Mouse (Mus musculus) midbrain, embryonic 12.5 days (tissue): ENCODE measurements around the gene Coq10a. TPM values are rescaled to one million over a fixed set of nuclear protein-coding genes. Genes with fewer than 3 reads are reported as not detected.
A peak's percentile ranks its signal among the peaks of the same experiment; 100 is the strongest.
"Not testable (repeated sequence)": the region's sequence is repeated elsewhere in the genome, so short reads cannot be mapped to it uniquely, and the experiment has no call there.

ENCODE experiments used
- ATAC-seq: fragments of 200-750 bp; cut with Nextera tagmentation; 2 replicates; pipeline ENCODE4 v1.8.0; 2017; ENCODE audit warnings: low read depth, moderate TSS enrichment, moderate library complexity; ENCODE audit not compliant: low FRiP score
- H3K27ac ChIP-seq: fragments of 300-500 bp; sonication (generic); replicated peaks from 2 replicates; pipeline ENCODE4 v1.5.1; 2016; ENCODE audit warnings: mild to moderate bottlenecking
- H3K27me3 ChIP-seq: fragments of 300-500 bp; sonication (generic); 2 replicates; pipeline ENCODE4 v1.6.1; 2016; ENCODE audit warnings: mild to moderate bottlenecking
- H3K36me3 ChIP-seq: fragments of 300-500 bp; sonication (generic); 2 replicates; pipeline ENCODE4 v1.6.1; 2016
- H3K4me1 ChIP-seq: fragments of 300-500 bp; sonication (generic); 2 replicates; pipeline ENCODE4 v1.6.1; 2016
- H3K4me2 ChIP-seq: fragments of 300-500 bp; sonication (generic); replicated peaks from 2 replicates; pipeline ENCODE4 v1.6.1; 2016; ENCODE audit warnings: mild to moderate bottlenecking, moderate library complexity
- H3K4me3 ChIP-seq: fragments of 300-500 bp; sonication (generic); 2 replicates; pipeline ENCODE4 v1.5.1; 2016; ENCODE audit warnings: mild to moderate bottlenecking
- H3K9ac ChIP-seq: fragments of 300-500 bp; sonication (generic); replicated peaks from 2 replicates; pipeline ENCODE4 v1.6.1; 2016; ENCODE audit warnings: mild to moderate bottlenecking, moderate library complexity
- H3K9me3 ChIP-seq: fragments of 300-500 bp; sonication (generic); 2 replicates; pipeline ENCODE4 v1.6.1; 2016; ENCODE audit warnings: mild to moderate bottlenecking
- WGBS: fragments of 180-500 bp; shearing (Covaris S2); methylation state at CpG from one replicate; pipeline ENCODE4 v1.1.7; 2016; 5-methylcytosine and 5-hydroxymethylcytosine counted together
- polyA plus RNA-seq: library from polyadenylated mRNA; unstranded; fragments of >200 nt; fragmentation: Nextera tagmentation; extraction: Ambion mirVana; gene quantifications from 2 replicates; pipeline ENCODE4 v1.2.1, GENCODE M21; 2016

Coq10a gene
- polyA plus RNA-seq, 1 experiment from 2014 or later, result 28.6 TPM

GRCm38 (mm10) chr10:128338415-128338814, 30.4 kb downstream of the Coq10a start:
- Histone ChIP-seq H3K27me3 (no peaks in the 10 kb centered on the region), H3K36me3 (peaks cover 5% of the 10 kb centered on the region), H3K9ac (peak overlapping the region; percentile 90), H3K4me2 (peak overlapping the region; percentile 91), H3K27ac (peak overlapping the region; percentile 89), H3K9me3 (no peaks in the 10 kb centered on the region), H3K4me3 (peak overlapping the region; percentile 90), H3K4me1 (peaks cover 19% of the 10 kb centered on the region)
- ATAC-seq, result no peak
- 30% methylated on average over 5 of the region's 5 CpGs for WGBS

DNA sequence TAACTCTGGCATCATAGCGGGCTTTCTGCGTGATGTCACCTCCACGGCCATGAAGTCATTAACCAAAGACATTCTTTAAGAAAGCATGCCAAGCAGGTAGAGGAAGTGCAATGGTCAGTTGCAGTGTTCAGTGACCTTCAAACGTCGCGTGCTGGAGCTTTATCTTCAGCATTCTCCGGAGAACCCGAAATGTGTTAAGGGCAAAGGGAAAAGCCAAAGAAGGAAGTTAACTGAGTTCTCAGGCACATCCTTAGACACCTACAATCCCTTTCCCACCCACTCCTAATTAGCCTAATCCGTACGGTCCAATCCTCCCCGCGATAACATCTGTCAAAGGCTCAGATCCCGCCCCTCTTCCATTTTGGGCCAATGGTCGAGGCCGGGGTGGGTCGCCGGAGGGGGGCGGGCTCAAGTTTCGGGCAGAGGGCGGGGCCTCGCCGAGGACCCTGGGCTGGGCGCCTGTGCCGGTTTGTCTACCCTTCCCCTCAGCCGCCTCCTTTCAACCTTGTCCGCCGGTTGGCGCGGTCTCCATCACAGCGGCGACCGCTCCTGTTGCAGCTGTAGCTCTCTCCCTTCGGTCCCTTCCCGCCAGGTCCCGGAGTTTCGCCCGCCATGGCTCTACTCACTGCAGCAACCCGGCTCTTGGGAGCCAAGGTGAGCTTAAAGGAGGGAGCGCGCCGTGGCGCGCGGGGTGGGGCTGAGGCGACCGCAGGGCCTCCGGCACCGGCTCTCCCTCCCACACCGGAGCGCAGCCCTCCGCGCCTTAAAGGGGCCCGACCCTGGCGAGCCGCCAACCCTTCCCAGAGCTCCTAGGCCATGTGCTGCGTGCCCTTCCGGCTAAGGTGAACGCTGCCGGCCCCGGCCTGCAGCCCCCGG, 31.3 kb downstream of the Coq10a start, which contains the start of gene Cs:
TSS of gene Cs (plus strand) at position 429 of the 876 bp plus-strand sequence.
- no peaks in the 10 kb centered on the region for H3K9me3 ChIP-seq
- H3K4me1 ChIP-seq, result peaks cover 19% of the 10 kb centered on the region
- no peaks in the 10 kb centered on the region for H3K27me3 ChIP-seq
- H3K4me3 ChIP-seq, result peak within 1 kb of the TSS; percentile 90
- ATAC-seq, result peak; percentile 99
- H3K4me2 ChIP-seq, result peak within 1 kb of the TSS; percentile 91
- H3K36me3 ChIP-seq, result peaks cover 5% of the 10 kb centered on the region
- peak within 1 kb of the TSS; percentile 89 for H3K27ac ChIP-seq
- peak within 1 kb of the TSS; percentile 90 for H3K9ac ChIP-seq
- WGBS, result 1% methylated on average over 61 of the region's 61 CpGs

DNA sequence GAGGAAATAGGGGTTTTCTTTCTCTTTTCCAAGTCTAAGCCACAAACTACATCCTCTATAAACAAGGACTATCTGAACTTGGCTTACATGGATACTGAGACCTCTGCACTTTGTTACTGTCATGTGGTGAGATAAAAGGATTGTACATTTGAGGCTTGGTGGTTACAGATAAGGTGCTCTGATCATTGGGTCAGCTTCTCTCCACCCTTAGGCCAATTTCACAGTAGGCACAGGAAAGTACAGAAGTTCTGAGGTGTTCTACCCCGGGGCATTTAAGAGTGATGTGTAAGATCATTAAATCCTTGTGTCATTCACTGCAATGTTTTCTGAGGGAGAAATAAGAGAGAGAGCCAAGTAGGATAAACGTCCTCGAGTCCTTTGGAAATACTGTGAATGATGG, 32.2 kb downstream of the Coq10a start:
- Histone ChIP-seq H3K4me3 (peak overlapping the region; percentile 90; the same call in 1 of the 2 replicates), H3K27ac (no peak overlapping the region), H3K9ac (peak overlapping the region; percentile 29; the same call in 1 of the 2 replicates), H3K27me3 (no peaks in the 10 kb centered on the region), H3K36me3 (peaks cover 5% of the 10 kb centered on the region), H3K9me3 (no peaks in the 10 kb centered on the region), H3K4me2 (peak overlapping the region; percentile 91), H3K4me1 (peaks cover 19% of the 10 kb centered on the region)
- WGBS, result 90% methylated on average over 3 of the region's 3 CpGs
- ATAC-seq, result no peak

GRCm38 (mm10) chr10:128336195-128336594, 32.6 kb downstream of the Coq10a start:
- Histone ChIP-seq H3K4me2 (no peak overlapping the region), H3K4me1 (peaks cover 19% of the 10 kb centered on the region), H3K27me3 (no peaks in the 10 kb centered on the region), H3K9me3 (no peaks in the 10 kb centered on the region), H3K9ac (no peak overlapping the region), H3K27ac (no peak overlapping the region), H3K36me3 (peaks cover 3% of the 10 kb centered on the region), H3K4me3 (no peak overlapping the region)
- WGBS, result 97% methylated on average over 3 of the region's 3 CpGs
- ATAC-seq, result no peak

GRCm38 (mm10) chr10:128335582-128335981, 33.2 kb downstream of the Coq10a start:
- Histone ChIP-seq H3K9ac (no peak overlapping the region), H3K9me3 (no peaks in the 10 kb centered on the region), H3K4me1 (peaks cover 19% of the 10 kb centered on the region), H3K4me2 (no peak overlapping the region), H3K27me3 (no peaks in the 10 kb centered on the region), H3K27ac (no peak overlapping the region), H3K36me3 (no peaks in the 10 kb centered on the region), H3K4me3 (no peak overlapping the region)
- WGBS, result 3% methylated on average over 4 of the region's 4 CpGs
- ATAC-seq, result no peak

DNA sequence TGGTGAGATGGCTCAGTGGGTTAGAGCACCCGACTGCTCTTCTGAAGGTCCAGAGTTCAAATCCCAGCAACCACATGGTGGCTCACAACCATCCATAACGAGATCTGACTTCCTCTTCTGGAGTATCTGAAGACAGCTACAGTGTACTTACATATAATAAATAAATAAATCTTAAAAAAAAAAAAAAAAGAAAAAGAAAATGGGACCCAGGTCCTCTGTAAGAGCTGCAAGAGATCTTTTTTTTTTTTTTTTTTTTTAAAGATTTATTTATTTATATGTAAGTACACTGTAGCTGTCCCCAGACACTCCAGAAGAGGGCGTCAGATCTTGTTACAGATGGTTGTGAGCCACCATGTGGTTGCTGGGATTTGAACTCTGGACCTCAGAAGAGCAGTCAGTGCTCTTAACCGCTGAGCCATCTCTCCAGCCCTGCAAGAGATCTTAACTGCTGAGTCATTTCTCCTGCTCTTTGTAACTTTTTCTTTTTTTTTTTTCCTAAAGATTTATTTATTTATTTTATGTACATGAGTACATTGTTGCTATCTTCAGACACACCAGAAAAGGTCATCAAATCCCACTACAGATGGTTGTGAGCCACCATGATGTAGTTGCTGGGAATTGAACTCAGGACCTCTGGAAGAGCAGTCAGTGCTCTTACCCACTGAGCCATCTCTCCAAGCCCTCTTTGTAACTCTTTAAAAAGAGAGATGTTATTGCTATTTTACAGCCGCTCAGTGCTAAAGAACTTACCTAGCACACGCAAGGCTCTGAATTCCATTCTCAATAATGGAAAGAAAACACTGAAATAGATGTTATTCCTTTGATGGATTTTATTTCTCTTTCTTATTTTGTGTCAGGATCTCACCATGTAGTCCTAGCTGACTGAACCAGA, 36.2 kb downstream of the Coq10a start:
- H3K9me3 ChIP-seq, H3K4me1 ChIP-seq, H3K4me3 ChIP-seq, H3K27me3 ChIP-seq, H3K4me2 ChIP-seq, H3K9ac ChIP-seq, ATAC-seq, H3K27ac ChIP-seq: not testable (repeated sequence)
- WGBS, result 79% methylated on average over 6 of the region's 6 CpGs
- H3K36me3 ChIP-seq, result peaks cover 16% of the 10 kb centered on the region

DNA sequence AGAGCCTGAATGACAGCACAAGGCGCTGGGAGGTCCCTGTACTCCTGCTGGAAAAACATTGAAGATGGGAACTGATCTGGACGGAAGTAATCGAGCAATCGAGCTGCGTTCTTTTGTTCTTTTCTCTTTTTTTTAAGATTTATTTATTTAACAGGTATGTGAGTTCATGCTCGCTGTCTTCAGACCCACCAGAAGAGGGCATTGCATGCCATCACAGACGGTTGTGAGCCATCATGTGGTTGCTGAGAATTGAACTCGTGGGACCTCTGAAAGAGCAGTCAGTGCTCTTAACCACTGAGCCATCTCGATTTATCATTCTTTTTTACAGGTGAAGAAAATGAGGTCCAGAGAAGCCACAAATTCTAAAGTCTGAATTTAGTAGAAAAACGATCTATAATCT, 41.2 kb downstream of the Coq10a start:
- Histone ChIP-seq H3K27ac (no peak overlapping the region), H3K9ac (no peak overlapping the region), H3K36me3 (peaks cover 41% of the 10 kb centered on the region), H3K4me2 (no peak overlapping the region), H3K4me3 (no peak overlapping the region), H3K9me3 (no peaks in the 10 kb centered on the region), H3K27me3 (no peaks in the 10 kb centered on the region), H3K4me1 (peaks cover 15% of the 10 kb centered on the region)
- 92% methylated on average over 10 of the region's 10 CpGs for WGBS
- no peak for ATAC-seq

DNA sequence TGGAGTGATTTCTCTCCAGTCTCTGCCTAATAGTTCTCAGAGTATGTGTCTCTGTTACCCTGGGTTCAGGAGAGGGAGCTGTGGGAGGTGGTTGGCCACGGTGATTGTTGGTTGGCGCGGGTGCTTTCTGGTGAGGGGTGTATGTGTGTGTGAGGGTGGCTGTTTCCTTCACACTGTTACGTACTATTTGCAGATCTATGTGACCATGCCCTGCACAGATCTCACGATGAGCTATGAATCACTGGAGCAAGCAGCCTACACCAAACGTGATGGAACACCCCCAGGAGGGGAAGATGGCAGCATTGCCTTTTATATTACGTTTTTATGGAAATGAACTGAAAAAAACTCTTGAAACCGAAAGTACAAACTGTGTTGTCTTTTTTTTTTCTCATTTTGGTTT, 42.0 kb downstream of the Coq10a start:
- 94% methylated on average over 8 of the region's 8 CpGs for WGBS
- Histone ChIP-seq H3K36me3 (peaks cover 41% of the 10 kb centered on the region), H3K4me3 (no peak overlapping the region)

DNA sequence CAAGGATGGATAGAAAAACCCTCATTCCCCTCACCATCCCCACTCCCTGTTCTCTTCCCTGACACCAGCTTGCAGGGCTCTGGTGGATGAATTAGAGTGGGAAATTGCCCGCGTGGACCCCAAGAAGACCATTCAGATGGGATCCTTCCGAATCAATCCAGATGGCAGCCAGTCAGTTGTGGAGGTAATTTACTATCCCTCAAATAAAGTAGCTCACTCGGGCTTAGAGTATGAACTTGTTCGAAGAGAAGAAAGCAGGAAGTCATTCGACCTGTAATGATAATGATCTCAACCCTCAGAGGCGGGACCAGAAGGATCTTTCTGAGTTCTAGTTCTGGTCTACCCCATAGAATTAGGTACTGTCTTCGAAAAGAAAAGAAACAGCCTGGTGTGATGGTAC, 45.3 kb downstream of the Coq10a start:
- ATAC-seq, result no peak
- Histone ChIP-seq H3K9me3 (no peaks in the 10 kb centered on the region), H3K27ac (0 out of 2 replicates have a peak overlapping the region, but pooled peaks have one; percentile 94), H3K4me1 (peaks cover 19% of the 10 kb centered on the region), H3K4me3 (peak overlapping the region; percentile 88), H3K4me2 (peak overlapping the region; percentile 86), H3K36me3 (peaks cover 57% of the 10 kb centered on the region), H3K27me3 (no peaks in the 10 kb centered on the region), H3K9ac (peak overlapping the region; percentile 96)
- WGBS, result 85% methylated on average over 8 of the region's 8 CpGs

More for the DNA sequence above, 42.0 kb downstream of the Coq10a start:
- Histone ChIP-seq H3K4me2 (no peak overlapping the region), H3K27me3 (no peaks in the 10 kb centered on the region), H3K27ac (no peak overlapping the region), H3K4me1 (peaks cover 15% of the 10 kb centered on the region), H3K9ac (no peak overlapping the region), H3K9me3 (no peaks in the 10 kb centered on the region)
- ATAC-seq, result no peak

DNA sequence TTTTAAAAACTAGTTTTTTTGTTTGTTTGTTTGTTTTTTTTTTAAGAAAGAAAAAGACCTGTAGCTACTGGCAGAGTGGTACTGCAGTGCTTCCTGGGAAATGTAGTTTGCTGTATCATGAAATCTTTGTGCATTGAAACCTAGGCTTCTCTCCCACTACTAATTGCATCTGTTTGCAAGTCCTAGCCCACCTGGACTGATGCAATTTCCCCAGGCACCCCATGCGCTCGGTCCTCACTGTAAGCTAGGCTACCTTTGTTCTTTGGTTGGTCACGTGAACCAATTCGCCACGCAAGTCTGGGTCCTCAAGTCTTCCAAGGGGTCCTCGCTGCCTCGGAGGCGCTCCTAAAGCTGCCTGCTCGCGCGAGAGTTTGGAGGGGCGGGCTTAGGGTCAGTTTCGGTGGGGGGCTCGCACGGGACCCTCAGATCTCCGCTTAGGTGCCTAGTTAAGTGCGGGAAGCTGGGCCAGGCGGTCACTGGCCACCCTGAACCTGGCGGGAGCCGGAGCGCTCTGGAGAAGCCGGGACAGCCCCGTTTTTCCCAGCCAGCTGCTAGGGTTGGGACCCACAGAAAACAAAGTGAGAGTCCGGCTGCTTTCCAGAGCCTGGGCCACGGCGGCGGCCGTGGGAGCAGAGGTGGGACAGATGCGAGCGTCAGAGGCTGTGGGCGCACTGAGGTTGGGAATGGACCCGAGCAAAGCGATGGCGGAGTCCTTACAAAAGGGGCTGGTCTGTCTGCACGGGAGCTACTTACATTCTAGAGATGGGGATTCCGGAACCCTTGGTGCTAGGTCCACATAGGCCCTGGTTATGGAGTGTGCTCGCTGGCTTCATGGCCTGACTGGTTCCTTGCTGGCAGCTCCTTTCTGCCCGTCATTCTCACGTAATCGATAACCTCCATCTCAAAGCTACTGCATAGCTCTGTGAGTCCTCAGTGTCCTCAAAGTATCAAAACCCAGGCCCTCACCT, 46.4 kb downstream of the Coq10a start, which contains the start of gene Cnpy2:
TSS of gene Cnpy2 (plus strand) at position 319 of the 968 bp plus-strand sequence.
- Histone ChIP-seq H3K27me3 (no peaks in the 10 kb centered on the region), H3K4me1 (peaks cover 19% of the 10 kb centered on the region), H3K36me3 (peaks cover 59% of the 10 kb centered on the region), H3K4me2 (peak within 1 kb of the TSS; percentile 86), H3K4me3 (peak within 1 kb of the TSS; percentile 88), H3K9ac (peak within 1 kb of the TSS; percentile 96), H3K27ac (peak within 1 kb of the TSS; percentile 94), H3K9me3 (no peaks in the 10 kb centered on the region)
- ATAC-seq, result peak; percentile 97
- under 1% methylated on average over 40 of the region's 40 CpGs for WGBS

DNA sequence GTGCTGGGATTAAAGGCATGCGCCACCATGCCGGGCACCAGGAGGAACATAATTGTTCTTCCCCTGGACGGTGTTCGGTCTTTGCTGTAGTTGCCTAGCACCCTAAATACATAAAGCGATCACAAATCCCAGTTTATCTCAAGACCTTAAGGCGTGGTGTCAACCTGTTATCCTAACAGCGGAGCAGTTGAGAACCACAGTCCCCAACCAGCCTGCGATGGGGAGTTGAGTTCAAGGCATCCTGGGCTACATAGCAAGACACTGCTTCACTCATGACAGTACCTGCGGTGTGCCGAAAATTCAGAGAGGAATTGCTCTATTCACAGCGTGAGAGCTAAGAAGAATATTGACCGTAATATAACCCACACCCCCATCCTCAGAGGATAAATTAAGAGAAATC, 47.2 kb downstream of the Coq10a start:
- H3K4me2 ChIP-seq, result peak overlapping the region; percentile 86
- H3K9ac ChIP-seq, result peak overlapping the region; percentile 96
- H3K27ac ChIP-seq, result 0 out of 2 replicates have a peak overlapping the region, but pooled peaks have one; percentile 54
- H3K27me3 ChIP-seq, result no peaks in the 10 kb centered on the region
- no peaks in the 10 kb centered on the region for H3K9me3 ChIP-seq
- peaks cover 57% of the 10 kb centered on the region for H3K36me3 ChIP-seq
- peaks cover 19% of the 10 kb centered on the region for H3K4me1 ChIP-seq
- 0 out of 2 replicates have a peak, but pooled peaks have one; percentile 5 for ATAC-seq
- WGBS, result 57% methylated on average over 12 of the region's 12 CpGs
- peak overlapping the region; percentile 88; the same call in 1 of the 2 replicates for H3K4me3 ChIP-seq
